Mouse (Mus musculus) mouse embryonic stem cell (cell line): ENCODE measurements around the gene Scamp4.
"Not testable (repeated sequence)": the region's sequence is repeated elsewhere in the genome, so short reads cannot be mapped to it uniquely, and the experiment has no call there.

ENCODE experiments used
- in situ Hi-C, 2 experiments: fragments of 300-500 bp; cut with MboI; formaldehyde crosslinking; loops; 1 replicate in 1 of 2; 3 replicates in 1 of 2; pipeline ENCODE4 v1.14.3; 2019 to 2020; ENCODE audit warnings: low sequenced_read_pairs in 2 of 2, low pct_unique_long_range_greater_than_20kb in 1 of 2, mixed read lengths in 1 of 2; ENCODE audit not compliant: unreplicated experiment in 1 of 2

Gene Scamp4

GRCm38 (mm10) chr10:80622661-80623456, 20.2 kb downstream of the Scamp4 start, which contains the start of gene Csnk1g2:
Csnk1g2 (plus strand) TSS chr10:80622838.
- in situ Hi-C loops, result no loop called here

DNA sequence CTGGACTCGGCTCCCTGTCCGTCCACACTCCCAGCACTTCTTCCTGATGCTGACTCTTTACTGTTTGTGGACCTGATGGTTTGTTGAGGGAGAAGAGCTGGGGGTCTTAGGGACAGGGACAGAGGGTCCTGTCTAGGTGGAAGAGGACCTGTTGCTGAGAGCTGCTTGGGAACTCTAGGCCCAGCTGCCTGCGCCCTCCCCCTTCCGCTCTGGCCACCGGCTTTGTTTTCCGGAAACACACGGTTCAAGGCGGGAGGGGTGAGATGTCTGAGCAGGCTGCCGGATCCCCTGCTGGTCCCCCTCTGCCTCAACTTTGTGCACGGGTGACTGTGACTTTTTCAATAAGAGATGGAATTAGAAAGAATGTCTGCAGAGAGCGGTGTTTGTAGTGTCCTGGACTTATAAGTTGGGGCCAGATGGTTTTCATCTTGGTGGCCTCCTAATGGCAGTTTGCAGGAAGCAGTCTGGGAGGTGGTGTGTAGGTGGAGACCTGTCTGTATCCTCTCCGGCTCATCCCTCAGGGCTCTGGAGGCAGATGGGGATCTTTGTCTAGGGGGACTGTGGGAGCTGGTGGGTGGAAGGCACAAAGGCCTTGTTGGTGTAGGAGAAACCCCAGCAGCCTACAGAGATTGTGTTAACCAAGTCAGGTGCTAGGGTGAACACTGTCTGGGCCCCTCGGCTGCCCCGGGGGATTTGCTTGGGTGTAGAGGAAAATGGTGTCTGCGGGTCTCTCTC, 21.0 kb downstream of the Scamp4 start:
- in situ Hi-C loops, result no loop called here

DNA sequence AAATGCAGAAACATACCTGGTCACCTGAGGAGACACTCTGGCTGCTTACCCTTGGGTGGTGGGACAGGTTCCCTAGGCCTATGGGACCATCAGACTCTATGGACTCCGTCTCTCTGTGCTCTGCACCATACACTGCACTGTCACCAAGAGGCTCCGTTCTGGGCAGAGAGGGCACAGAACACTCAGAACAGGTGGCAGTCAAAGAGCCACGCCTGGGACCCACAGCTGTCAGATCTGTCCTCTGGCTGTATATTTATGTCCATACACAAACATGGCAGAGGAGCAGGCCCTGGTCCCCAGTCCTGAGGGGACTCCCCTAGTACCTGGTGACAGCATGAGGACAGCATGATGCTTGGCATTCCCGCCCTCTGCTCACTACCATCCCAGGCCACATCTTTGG, 23.1 kb downstream of the Scamp4 start:
- in situ Hi-C loops, result no loop called here

GRCm38 (mm10) chr10:80627685-80628084, 25.0 kb downstream of the Scamp4 start:
- in situ Hi-C loops, result no loop called here

DNA sequence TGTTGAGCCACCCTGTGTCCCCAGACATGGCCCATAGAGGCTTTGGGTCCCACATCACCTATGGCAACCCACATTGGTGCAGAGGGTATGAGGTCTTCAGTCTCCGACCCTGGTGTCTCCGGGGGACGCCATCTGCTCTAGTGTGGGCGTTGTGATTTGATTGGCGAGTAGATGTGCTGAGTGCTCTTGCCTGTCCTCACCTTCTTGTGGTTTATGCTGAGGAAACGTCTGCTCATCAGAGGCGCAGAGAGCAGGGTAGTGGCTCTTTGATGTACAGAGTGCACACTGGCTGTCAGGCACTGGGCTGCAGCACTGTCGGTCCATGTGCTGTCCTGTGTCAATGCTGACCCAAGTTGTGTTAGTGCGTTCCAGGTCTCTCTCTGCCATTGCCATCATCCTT, 26.3 kb downstream of the Scamp4 start:
- in situ Hi-C loops, result no loop called here

GRCm38 (mm10) chr10:80635345-80635744, 32.7 kb downstream of the Scamp4 start:
- in situ Hi-C loops, result no loop called here

DNA sequence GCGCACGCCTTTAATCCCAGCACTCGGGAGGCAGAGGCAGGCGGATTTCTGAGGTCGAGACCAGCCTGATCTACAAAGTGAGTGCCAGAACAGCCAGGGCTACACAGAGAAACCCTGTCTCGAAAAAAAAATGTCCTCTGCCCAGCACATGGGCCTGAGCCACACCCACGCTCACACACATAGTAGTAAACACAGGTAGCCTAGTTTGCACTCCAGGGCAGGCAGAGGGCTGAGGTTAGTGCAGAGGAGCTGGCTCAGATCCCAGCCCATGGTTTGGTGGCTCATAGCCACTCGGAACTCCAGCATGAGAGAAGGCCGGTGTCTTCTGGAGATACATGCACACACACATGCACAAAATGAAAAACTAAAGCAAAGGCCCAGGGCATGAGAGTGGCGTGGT, 44.3 kb downstream of the Scamp4 start:
- in situ Hi-C loops, result no loop called here

DNA sequence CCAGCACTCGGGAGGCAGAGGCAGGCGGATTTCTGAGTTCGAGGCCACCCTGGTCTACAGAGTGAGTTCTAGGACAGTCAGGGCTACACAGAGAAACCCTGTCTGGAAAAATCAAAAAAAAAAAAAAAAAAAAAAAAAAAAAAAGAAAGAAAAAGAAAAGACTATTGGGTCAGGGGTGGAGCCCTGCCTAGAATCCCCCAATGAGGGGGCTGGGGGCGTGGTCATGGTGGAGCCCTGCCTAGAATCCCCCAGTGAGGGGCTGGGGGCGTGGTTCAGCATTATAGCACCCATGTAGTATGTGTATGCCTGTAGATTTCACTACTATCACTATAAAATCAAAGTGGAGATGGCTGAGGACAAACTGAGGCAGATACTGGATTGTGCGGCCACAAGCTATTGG, 47.2 kb downstream of the Scamp4 start:
- in situ Hi-C loops, result not testable (repeated sequence)

- in situ Hi-C loops, result no loop called here
Observed at GRCm38 (mm10) chr10:80650392-80650791, 47.7 kb downstream of the Scamp4 start.

- in situ Hi-C loops, result no loop called here
Observed at GRCm38 (mm10) chr10:80653156-80653720, 50.6 kb downstream of the Scamp4 start.

GRCm38 (mm10) chr10:80654866-80655265, 52.2 kb downstream of the Scamp4 start:
- in situ Hi-C loops, result no loop called here

DNA sequence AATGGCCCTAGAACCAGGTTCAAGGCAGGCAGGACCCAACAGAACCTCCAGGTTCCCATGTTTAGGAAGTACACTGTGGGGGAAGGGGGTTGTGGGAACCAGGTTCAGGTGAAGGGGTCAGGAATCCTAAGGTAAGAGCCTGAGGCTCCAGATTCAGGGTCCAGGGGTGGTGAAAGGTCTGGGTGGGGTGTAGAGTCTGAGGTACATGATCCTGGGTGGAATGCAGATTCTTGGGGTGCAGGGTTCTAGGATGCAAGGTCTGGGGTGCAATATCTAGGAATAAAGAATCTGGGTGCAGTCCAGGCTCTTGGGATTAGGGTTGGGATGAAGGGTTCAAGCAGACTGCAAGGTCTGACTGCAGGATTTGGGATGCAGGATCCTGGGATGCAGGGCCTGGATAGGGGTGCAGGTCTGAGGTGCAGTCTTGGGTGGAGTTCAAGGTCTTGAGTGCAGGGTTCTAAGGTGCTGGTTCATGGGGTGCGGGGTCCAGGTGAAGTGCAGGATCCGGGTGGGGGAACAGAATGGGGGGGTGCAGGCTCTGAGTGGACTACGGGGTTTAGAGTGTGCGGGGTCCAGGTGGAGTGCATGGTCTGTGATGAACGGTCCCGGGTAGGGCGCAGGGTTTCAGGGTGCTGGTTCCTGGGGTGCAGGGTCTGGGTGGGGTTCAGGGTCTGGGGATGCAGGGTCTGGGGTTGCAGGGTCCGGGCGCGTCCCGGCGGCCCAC, 52.9 kb downstream of the Scamp4 start:
- in situ Hi-C loops, result no loop called here

DNA sequence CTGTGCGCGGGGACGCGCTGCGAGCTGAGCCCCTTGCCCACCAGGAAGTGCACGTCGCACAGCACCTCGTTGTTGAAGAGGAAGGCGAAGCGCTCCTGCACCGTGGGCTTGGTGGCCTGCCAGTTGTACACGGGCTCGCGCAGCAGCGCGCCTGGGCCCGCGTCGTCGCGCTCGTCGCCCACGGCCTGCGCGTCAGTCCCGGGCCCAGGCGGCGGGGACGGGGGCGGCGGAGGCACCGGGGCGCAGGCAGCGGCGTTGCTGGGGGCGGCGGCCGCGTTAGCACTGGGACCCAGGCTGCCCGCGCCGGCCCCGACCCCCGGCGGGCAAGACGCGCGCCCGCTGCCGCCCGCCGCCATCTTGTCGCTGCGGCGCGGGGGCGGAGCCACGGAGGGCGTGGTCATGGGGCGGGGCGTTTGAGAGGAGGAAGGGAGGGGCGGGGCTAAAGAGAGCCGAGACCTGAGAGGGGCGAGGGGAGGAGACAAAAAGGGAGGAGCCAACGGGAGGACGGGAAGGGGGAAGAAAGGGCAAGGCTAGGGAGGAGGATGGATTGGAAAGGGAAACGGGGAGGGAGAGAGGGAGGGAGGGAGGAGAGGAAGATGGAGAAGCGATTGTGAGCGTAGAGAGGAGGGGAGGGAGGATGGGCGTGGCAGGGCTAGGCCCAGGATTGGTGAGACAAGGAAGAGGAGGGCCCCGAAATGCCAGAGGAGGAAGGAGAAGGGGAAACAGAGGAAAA, 53.6 kb downstream of the Scamp4 start:
- in situ Hi-C loops, result no loop called here

GRCm38 (mm10) chr10:80656863-80657623, 54.4 kb downstream of the Scamp4 start, which contains the start of gene Btbd2:
Btbd2 (minus strand) TSS chr10:80657071.
- in situ Hi-C loops, result no loop called here

DNA sequence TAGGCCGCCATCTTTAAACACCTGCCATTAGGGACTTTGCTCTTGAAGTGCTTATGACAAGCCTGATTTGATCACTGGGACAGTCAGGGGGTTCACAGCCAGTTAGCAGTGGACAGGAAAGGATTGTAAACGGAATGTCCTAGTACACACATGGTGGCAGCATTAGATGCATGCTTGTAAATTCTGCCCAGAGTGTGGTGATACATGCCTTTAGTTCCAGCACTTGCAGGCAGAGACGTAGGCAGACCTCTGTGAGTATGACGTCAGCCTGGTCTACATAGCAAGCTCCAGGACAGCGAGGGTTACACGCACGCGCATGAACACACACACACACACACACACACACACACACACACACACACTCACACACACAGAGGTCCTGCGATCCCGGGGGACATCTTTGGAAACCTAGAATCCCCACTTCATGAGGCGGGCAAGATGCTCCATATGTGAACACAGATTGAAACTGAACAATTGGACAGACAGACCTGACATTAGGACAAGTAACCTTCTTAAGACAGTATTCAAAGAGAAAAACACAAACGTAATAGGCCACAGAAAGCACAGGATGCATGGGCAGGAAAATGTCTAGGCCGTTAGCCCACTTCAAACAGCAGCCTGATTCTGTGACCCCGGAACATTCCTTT, 55.6 kb downstream of the Scamp4 start:
- in situ Hi-C loops, result no loop called here

DNA sequence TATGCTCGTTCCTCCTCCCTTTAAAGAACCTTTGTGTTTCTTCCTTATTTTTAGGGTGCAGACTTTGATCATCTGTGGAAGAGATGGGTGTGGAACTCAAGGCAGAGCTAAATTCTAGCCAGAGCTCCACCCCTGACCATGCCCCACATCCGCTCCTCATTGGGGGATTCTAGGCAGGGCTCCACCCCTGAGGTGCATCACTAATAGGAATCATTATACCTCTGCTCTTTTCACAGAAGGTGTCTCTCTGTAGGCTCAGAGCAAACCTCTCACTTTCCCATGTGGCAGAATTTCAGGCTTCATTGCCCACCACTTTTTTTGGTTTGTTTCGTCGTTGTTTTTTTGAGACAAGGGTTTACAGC, 56.1 kb downstream of the Scamp4 start:
- in situ Hi-C loops, result no loop called here

DNA sequence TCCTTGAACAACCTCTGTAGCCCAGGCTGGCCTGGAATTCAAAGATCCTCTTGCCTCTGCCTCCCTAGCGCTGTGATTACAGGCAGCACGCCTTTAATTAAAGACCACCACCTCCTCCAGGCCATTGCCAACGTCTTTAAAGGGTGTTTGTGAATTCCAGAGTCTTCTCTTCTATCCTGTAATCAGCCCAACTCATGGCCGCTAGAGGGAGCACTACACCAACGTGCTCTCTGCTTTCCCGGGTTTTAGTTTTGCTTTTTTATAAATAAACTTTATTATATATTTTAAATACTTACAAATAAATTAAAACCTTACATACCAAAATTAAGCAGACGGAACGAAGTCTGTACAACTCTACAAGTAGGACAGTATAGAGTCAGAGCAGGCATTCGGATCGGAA, 56.5 kb downstream of the Scamp4 start:
- in situ Hi-C loops, result no loop called here
